Mouse (Mus musculus): ENCODE results near the gene Ccdc8.
A peak's percentile ranks its signal among the peaks of the same experiment; 100 is the strongest.
"Not testable (repeated sequence)": the region's sequence is repeated elsewhere in the genome, so short reads cannot be mapped to it uniquely, and the experiment has no call there.

Ccdc8 gene

DNA sequence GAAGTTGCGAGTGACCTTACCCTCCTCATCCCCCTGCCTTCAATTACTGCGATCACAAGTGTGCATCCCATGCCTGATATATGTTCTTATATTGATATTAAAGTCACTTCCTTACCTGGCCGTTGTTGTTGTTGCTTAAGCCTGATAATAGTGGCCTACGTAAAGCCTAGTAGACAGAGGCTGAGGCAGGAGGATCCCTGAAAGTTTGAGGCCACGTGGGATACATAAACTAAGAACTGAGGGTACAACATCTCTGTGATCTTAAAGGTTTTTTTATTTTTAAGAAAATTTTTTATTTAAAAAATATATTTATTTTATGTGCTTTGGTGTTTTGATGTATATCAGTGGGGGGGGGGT lies at the start of gene Ccdc8:
Ccdc8 (plus strand) TSS at position 258 of the 357 bp plus-strand sequence.
- no peak for DNase-seq (ENCODE audit: low read depth)

DNA sequence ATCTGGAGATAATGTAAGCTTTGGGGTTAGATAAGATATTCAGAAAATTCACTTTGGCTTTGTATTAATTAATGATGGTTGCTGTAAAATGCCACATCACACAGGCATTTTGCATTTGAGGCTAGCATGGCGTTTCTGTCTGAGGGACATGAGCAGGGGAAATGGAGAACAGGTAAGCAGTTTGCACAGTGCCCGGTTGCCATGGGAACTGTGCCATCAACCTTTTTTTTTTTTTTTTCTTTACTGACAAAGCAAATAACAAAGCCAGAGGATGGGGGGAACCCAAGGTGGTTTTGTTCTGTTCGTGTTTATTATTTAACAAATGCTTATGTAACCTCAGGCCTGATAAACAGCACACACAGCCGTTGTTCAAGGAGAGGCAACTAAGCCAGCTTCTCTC lies 49.6 kb upstream of the Ccdc8 start:
- no peak for DNase-seq (ENCODE audit: low read depth)

DNA sequence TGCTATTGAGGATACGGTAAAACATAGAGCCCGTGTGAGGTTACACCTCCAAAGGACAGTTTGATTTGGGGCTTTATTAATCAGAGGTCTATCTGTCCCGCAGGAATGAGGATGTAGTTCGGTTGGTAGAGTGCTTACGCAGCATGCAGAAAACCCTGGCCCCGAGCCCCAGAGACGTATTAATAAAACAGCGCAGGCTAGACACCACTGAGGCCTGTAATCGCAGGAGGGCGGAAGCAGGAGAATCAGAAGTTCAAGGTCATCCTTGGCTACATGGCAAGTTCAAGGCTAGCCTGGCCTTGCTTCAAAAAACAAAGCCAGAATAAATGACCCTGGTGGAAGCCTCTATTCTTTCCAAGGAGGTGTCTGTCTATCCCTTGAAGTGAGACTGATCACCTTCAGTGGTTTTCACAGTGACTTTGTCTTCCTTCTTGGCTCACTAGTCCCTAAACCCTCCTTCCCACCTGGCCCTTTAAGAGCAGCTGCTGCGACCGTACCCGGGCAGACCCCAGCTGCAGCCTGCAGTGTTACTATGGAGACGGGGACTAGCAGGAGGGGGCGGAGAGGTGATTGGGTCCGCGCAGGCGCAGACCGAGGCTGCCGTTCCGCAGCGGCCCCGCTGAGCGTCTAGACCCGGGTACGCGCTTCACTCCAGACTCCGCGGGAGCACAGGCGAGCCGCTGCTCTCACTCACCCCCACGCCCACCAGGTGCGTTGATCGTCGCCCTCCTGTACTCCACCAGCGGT lies 48.3 kb upstream of the Ccdc8 start, which contains the start of gene Pnmal2:
Pnmal2 (plus strand) TSS at position 622 of the 747 bp plus-strand sequence.
- no peak for DNase-seq (ENCODE audit: low read depth)

DNA sequence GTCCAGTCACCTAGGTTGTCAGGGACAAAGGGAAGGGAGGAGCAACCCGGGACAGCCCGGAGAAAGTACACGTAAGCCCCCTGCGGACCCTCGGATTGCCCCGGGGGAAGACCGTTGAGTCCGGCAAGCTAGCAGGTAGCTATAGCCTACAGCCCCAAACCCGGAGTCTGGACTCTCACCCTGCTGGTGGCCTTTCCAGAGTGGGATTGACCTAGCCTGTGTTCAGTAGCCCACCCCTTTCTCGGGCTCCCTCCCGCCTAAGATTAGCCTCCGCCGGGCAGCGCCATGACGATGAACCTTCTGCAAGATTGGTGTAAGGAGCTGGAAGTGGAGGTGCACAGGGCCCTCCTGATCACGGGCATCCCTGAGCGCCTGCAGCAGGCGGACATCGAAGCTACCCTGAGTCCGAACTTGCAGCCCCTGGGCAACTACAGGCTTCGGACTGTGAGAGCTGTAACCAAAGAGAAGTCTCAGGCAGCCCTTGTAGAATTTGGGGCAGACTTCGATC lies 47.6 kb upstream of the Ccdc8 start:
- DNase-seq (ENCODE audit: low read depth) = no peak

DNA sequence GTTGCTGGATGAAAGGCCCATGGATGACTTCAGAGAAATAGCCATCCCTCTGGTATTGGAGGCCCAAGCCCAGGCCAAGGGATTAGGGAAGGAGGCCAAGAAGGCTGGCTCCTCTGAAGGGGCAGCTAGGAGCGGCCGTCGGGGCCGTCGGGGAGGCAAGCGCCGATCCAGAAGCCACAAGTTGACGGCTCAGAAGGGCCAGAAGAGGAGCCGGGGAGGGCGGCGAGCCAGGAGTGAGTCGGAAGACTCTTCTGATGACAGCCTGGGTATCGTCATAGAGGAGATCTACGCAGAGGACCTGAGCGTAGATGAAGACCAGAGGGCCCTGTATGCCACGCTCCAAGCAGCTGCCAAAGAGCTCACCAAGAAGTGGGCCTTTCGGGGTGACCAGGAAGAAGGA lies 47.1 kb upstream of the Ccdc8 start:
- no peak for DNase-seq (ENCODE audit: low read depth)

DNA sequence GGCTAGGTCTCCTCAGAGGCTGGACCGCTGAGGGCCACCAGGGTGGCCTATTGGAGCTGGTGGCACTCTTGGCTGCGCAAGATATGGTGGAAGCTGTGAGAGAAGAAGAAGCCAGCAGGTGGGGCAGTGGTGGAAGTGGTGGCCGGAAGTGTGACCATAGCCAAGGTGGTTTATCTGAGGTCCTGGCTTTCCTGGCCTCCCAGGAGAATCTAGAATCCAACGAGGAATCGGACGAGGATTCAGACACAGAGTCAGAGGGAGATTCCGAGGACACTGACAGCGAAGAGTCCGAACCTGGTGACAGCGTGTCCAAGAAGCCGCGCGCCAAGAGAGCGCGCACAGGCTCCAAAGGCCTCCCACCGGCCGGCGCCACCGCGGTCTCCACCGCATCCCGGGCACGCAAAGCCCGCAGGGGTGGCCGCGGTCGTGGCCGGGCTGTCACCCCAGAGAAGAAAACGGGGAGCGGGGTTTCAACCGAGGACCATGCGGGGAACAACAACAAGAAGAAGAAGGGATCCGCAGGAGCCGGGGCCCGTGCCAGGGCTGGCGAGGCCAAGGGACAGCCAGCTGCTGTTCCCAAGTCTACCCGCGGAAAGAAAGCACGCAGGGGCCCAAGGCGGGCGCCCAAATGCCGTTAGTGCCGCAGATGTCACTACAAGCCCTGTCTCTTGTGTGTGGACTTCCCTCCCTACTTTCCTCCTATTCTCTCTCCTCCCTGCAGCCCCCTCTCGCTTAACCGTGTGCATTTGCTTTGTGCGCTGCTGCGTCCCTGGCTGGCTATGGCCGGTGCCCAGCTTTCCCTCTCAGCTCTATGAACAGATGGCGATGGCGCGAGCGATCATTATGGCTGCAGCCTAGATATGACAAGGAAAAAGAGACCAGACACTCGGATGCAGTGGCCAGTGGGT lies 45.8 kb upstream of the Ccdc8 start:
- no peak for DNase-seq (ENCODE audit: low read depth)

DNA sequence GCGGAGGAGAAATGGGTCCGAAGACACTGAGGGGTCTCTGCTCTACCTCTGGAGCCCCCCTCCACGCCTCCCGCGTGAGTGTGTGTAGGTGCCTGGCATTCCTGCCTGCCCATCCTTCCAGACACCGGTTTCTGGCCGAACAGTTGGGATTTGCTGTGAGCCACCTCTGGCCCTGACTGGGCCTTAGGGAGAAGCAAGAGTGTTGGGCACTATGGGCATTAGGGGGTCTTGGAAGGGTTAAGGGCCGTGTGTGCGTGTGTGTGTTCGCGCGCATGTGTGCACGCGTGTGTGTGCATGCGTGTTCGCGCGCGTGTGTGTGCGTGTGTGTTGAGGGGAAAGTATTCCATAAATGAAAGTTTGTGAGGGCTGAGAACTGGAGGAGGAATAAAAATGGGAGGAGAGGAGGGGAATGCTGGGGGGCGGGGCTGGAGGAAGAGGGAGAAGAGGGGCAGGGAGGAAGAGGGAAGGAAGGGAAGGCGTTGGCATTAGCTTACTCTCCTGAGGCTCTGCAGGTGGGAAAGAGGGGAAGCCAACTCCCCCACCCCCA lies 45.1 kb upstream of the Ccdc8 start:
- DNase-seq (ENCODE audit: low read depth) = no peak

GRCm38 (mm10) chr7:16947959-16948361 lies 44.5 kb upstream of the Ccdc8 start:
- DNase-seq (ENCODE audit: low read depth) = no peak

DNA sequence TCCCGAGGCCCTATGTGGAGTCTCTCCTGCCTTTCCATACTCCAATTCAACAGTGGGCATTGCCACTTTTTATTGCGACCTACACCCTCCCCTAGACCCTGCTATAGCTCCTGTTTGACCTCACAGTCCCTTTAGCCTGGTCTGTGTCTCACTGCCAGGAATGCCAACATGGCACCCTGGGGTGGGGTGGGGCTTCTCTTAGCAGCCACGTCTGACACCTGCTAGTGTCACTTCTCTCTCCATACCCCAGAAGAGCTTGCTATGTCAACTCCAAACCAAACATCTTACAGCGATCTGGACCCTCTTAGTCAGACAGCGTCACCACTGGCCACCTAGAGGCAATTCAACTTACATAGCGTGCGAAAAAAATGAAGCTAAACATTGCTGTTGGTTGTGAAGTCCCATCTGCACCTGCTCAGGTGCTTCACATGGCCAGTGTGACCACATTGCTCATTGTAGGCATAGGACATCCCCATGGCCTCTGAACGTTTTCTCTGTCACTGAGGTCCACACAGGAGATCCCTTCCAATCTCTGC lies 43.5 kb upstream of the Ccdc8 start:
- no peak for DNase-seq (ENCODE audit: low read depth)

DNA sequence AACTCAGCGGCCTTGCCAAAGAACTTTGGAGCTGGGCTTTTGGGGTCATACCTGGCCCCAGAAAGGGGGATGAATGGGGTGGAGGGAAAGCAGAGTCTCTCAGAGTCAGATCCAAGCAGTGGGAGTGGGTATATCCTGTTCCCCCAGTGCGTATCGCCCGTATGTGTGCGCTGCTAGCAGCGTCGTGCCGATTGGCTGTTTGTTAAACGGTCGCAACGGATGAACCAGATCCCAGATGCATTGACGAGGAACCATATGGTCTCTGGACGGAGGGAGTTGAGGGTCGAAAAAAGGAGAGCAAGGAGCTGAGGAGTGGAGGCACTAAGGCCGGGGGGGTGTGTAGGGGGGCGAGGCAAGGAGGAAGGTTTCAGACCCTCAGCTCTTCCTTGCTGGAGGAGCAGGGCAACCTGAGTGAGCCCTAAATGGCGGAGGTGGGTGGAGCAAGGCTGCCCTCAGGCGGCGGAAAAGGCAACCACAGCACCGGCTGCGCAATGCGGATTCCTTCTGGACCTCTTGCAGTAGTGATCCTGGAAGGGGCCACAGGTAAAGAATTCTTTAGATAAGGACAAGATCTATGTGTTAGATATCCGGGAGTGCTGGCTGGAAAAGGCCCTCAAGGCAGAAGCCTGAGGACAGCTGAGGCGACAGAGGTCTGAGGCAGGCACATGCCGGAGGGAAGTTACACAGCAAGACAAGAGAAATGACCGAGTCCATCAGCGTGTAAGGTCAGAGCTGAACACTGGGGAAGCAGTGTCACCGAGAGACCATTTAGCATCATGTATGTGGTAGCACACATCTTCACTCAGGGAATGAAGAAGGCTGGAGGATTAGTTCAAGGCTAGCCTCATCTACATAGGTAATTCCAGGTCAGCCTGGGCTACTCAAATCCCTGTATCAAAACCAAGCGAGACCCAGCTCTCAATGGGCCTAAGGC lies 42.3 kb upstream of the Ccdc8 start:
- peak; percentile 81 for DNase-seq (ENCODE audit: low read depth)

DNA sequence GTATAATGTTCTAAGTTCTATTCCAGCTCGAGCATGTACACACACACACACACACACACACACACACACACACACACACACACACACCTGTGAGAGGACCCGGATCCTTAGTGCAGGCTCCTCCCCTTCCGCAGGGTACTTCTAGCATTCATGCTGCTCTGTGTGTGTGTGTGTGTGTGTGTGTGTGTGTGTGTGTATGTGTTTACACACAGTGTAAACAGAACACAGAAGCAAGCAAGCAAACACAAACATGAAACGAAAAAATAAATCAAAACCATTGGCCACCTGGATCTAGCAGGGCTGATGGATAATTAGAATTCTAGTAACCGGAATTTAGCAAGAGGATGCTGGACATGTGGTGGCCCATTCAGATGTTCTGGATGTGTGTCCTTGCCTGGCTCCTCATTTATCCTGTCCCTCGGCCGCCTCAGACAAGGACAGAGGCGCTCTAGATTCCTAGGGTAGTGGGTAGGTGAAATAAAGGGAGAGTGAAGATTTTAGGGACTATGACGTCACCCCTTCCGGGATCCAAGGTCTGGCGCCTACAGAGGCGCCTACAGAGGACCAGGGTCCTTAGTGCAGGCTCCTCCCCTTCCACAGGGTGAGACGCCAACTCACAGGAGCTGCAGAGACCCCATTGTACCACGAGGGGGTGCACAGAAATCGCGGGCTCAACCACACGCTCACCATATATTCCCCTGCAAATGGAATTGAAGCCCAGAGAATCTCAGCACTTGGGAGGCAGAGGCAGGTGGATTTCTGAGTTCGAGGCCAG lies 41.5 kb upstream of the Ccdc8 start:
- peak; percentile 86 for DNase-seq (ENCODE audit: low read depth)

- DNase-seq (ENCODE audit: low read depth) = not testable (repeated sequence)
Measured at GRCm38 (mm10) chr7:16953776-16954175, 38.7 kb upstream of the Ccdc8 start.

DNA sequence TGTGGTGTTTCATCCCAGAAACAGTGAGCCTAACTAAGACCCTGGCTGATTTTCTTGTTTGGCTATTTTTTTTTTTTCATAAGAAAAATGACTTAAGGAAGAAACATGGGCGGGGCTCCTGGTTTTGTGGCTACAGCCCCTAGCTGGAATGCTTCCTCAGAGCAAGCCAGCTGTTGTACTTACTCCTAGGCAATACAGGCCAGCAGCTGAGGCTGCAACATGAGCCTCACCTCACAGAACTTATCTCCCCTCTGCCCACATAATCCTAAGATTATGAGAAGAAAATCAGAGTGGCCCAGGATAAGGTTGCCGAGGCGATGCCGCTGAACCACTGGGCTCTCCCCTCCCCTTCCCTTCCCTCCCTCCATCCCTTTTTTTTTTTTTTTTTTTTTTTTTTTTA lies 36.8 kb upstream of the Ccdc8 start:
- no peak for DNase-seq (ENCODE audit: low read depth)

DNA sequence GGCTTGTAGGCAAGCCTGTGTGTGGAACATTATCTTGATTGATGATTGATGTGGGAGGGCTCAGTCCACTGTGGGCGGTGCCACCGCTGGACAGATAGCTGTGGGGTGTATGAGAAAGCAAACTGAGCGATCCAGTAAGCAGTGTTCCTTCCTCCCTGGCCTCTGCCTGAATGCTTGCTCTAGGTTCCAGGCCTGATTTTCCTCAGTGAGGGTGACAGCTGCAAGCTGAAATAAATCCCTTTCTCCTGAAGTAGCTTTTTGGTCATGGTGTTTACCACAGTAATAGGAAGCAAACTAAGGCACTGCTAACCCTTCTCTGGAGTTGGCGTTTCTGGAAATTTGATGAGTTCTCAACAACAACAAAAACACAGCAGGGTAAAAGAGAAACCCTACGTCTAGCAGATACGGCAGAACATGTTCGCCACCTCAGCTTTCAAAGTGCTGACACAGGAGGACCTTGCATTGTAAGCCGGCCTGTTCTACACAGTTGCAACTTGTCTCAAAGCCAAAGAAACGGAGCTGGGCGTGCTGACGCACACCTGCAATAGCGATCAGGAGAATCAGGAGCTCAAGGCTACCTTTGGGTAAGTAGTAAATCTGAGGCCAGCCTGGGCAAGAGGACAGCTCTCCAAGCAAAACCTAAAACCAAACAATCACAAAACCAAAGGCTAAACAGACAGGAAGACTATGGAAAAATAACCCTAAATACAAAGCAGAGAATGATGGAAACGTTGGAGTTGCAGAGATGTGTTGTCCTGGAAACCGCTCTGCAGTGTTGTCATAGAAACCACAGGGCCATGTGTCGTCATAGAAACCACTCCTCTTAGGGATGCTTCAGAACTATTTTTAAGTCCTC lies 35.9 kb upstream of the Ccdc8 start:
- DNase-seq (ENCODE audit: low read depth) = no peak

DNA sequence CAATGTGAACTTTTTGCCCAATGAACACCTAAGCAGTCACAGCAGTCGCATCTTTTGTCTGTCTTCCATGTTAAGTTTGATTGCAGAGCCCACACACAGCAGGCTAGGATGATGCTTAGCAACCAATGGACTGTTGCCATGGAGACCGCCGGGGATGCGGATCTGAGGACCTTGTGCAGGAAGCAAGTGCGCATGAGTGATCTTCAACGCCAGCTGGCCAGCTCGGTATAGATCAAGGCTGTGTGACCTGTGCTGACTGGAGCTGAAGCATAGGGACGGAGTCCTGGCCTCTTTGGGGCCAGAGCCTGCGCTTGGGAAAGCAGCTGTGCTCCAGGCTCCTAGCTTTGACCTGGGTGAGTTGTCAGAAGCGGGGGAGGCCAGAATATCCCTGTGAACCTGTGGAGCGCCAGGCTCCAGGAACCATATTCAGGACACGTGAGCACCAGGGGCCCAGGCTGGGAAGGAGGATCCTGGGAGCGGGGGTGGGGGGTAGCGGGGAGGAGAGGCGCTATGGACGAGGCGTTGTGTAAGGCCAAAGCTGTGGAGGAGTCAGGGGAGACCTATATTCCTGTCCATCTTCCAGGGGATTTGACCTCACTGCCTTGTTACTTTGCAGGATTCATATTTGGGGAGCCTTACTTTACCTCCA lies 32.8 kb upstream of the Ccdc8 start, which contains the start of gene Pnmal1:
Pnmal1 (plus strand) TSS at position 141 of the 649 bp plus-strand sequence.
- no peak for DNase-seq (ENCODE audit: low read depth)

- DNase-seq (ENCODE audit: low read depth) = no peak
Measured at GRCm38 (mm10) chr7:16961678-16962077, 30.8 kb upstream of the Ccdc8 start.

- DNase-seq (ENCODE audit: low read depth) = no peak
Measured at GRCm38 (mm10) chr7:16968414-16968813, 24.1 kb upstream of the Ccdc8 start.

GRCm38 (mm10) chr7:16971160-16971559 lies 21.3 kb upstream of the Ccdc8 start:
- no peak for DNase-seq (ENCODE audit: low read depth)

- DNase-seq (ENCODE audit: low read depth) = peak; percentile 54
Measured at GRCm38 (mm10) chr7:16974018-16974417, 18.5 kb upstream of the Ccdc8 start.
